Comparison of ENCODE assay signal across 15 mouse cellular contexts in genomic region chr9:55646444-55646843, GRCm38 (mm10).
"Had no signal": no experiment of that assay in that cellular context is flagged by ENCODE, and none has a peak within 500 bp of the region (broad histone marks: within the 10 kb centered on the region; RNA-seq: fewer than 3 reads in every experiment).

No protein-coding gene starts in this region.

- H3K9ac ChIP-seq: liver, postnatal 0 days; lung, embryonic 15.5 days; midbrain, embryonic 12.5 days; neural tube, embryonic 13.5 days had no signal

- DNase-seq: liver, postnatal 0 days; lung, adult 2 months; lung, postnatal 4 days; midbrain, embryonic 14.5 days; right cerebral cortex, postnatal 14 days; thymus, adult 18-20 months; thymus, postnatal 14 days; thymus, postnatal 36 days had no signal

- H3K9me3 ChIP-seq: lung, embryonic 15.5 days; midbrain, embryonic 10.5 days; midbrain, embryonic 12.5 days; neural tube, embryonic 13.5 days had no signal

- ATAC-seq: liver, postnatal 0 days; lung, postnatal 0 days; midbrain, embryonic 16.5 days had no signal

- H3K27me3 ChIP-seq: lung, embryonic 15.5 days; midbrain, embryonic 12.5 days; neural tube, embryonic 13.5 days had no signal

- H3K27ac ChIP-seq: lung, embryonic 15.5 days; midbrain, embryonic 10.5 days; midbrain, embryonic 12.5 days; neural tube, embryonic 13.5 days had no signal

- H3K4me1 ChIP-seq: lung, embryonic 15.5 days; midbrain, embryonic 10.5 days; midbrain, embryonic 12.5 days; neural tube, embryonic 13.5 days had no signal

- H3K4me2 ChIP-seq: lung, embryonic 15.5 days; midbrain, embryonic 12.5 days; neural tube, embryonic 13.5 days had no signal

- H3K36me3 ChIP-seq: lung, embryonic 15.5 days; midbrain, embryonic 10.5 days; midbrain, embryonic 12.5 days had no signal

- H3K4me3 ChIP-seq: lung, embryonic 15.5 days; midbrain, embryonic 10.5 days; midbrain, embryonic 12.5 days; myocyte; neural tube, embryonic 13.5 days had no signal
